Mouse (Mus musculus): Measurements from ENCODE around the gene Atf6.

Atf6 gene

GRCm38 (mm10) chr1:170764798-170765197 lies 102.8 kb downstream of the Atf6 start:
- no peak for DNase-seq

DNA sequence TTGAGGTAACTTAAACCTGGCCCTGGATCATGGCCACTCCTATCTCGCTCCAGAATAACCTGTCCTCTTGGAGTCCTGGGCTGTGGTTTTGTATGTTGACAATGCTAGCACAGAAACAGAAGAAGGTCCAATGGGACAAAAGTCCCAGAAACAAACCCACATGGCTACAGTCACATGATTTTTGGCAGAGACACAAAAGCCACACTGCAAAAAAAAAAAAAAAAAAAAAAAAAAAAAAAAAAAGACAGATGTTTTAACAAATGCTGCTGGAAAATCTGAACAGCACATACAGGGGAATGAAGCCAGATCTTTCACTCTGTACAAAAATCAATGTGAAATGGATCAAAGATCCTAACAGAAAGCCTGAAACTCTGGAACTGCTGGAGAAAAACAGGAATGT lies 105.9 kb downstream of the Atf6 start:
- DNase-seq, result no peak

DNA sequence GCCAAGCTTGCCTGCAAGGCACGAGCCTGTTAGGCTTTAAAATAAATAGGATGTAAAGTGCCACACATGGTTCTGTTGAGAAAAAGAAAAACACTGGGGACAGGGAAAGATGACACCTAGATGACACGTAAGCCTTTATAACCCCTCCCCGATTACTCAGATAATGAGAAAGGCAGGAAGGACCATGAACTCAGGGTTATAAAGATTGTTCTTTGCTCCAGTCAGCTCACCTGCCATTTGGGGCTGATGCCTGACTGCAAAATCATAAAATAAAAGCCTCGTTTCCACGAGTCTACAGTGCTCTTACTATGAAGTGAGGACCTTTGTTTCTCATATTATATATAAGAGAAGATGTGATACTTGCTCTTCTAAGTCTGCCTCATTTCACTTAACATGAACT lies 114.0 kb downstream of the Atf6 start:
- DNase-seq, result no peak

DNA sequence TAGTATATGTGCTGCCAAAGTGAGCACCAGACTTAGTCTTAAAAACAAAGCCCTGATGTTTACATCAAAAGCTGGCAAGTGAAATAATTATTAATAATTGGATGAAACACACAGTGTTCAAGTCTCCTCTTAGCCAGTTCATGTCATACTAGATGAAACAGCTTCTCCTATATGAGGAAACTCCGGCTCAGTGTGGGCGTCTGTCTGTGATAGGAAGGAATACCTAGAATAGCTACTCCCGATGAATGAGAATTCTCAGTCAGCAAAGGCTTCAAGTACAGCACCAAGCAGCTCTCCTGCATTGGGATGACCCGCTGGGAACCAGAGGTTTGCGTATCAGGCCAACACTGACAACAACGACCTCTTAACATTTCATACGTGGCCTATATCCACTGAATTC lies 115.8 kb downstream of the Atf6 start:
- DNase-seq, result no peak

DNA sequence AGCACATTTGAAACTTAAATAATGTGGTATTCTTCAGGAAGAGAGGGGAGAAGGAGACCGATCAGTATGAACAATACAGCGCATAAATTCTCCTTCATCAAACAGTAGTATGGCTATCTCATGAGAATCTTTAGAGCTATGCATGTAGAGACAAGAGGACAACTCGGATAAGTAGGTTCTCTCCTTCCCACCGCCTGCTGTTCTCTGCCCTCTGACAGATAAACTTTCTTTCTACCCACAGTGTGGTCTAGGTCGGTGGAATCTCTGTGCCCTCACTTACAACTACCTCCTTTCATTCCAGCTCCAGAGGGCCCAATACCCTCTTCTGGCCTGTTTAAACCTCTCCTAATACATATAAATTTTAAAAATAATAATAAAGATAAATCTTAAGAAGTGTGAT lies 121.0 kb downstream of the Atf6 start:
- no peak for DNase-seq

GRCm38 (mm10) chr1:170741497-170742246 lies 125.9 kb downstream of the Atf6 start:
- DNase-seq, result no peak

DNA sequence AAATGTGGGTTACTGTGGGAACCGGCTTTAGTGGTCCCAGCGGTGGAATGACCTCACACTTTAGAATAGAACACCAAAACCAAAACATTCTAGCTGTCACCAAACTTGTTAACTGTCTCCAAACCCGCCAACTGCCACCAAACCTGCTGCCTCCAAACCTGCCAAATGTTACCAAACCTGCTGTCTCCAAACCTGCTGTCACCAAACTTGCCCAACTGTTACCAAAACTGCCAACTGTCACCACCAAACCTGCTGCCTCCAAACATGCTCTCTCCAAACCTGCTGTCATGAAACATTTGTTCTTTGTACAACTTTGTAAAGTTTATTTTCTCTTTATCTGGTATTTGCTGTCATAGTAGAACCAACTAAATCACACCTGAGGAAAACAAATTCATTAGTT lies 132.7 kb downstream of the Atf6 start:
- peak; percentile 28 for DNase-seq

DNA sequence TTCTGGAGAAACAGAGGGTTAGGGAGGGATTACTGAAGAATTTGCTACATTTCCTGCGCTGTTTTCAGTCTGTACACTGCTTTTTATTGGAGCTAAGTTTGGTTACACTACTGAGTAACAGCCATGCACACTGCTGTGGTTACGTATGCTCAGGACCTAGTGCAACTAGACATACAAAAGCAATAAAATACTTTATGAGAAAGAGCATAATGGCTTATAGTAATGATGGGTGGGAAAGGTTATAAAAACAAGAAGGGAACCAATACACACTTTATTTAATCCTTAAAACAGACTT lies 135.0 kb downstream of the Atf6 start:
- no peak for DNase-seq

DNA sequence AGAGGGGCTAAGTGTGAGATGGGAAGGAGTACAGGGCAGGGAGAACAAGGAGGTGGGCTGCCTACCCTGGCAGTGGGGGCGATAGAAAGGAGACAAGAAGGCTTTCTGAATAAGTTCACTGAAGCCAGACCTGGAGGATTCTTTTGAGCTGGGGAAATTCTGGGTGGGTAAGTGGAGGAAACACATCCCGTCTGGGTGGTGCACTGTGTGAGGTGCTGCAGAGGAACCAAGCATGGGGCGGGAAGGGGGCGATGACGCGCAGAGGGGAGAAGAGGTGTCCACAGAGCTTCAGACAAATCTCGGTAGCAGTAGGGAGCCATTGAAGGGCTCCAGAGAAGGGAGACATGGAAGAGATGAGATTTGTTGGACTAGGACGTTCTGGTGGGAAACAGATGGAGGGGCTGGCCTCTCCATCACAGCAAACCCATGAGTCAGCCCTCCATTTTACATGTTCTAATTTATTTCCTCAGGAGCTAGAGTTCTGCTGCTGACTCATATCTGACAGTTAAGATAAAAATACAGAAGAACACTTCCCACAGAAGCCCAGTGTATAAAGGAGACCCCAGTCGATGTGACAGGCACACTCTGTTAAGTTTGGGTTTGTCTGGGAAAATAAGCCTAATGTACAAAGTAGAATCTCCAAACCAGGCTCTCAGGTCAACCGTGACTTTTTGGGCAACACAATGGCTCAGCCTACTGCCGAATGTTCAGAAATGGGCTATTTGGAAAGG lies 135.5 kb downstream of the Atf6 start:
- DNase-seq, result no peak

- DNase-seq, result no peak
Measured at GRCm38 (mm10) chr1:170729267-170729962, 138.2 kb downstream of the Atf6 start.

DNA sequence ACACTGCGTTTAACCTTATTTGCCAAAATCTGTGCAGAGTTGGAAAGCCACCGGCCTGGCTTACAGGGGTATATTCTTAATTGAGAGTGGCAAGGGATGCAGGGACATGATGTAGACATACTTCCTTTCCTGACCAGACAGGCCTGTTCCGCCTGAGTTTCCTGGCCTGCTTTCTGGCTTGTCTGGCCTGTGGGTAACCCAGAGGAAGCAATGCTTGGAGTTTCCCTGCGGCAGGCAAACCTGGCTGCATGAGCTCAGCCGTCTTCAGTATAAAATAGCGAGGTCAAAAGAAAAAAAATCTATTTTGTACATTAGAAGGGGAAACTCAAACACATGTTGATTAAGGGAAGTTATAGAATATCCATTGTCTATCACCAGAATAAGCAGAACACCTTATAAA lies 139.0 kb downstream of the Atf6 start:
- peak; percentile 15 for DNase-seq

DNA sequence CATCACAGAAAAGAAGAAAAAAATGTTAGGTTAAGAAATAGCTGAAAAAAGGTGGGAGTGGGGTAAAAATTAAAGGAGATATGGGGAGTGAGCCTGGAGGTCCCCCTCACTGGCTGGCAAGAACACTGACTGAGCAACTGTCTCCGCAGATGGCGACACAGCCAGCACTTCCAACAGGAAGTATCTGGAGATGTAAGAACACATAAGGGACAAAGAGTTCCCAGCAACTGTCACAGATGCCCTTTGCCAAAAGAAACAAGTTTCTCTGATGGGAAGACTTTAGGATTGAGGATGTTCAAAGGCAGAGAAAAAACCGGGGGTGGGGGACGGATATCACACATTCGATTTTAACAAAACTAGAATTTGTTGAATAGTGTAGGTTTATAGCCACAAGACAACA lies 146.0 kb downstream of the Atf6 start:
- DNase-seq, result no peak

DNA sequence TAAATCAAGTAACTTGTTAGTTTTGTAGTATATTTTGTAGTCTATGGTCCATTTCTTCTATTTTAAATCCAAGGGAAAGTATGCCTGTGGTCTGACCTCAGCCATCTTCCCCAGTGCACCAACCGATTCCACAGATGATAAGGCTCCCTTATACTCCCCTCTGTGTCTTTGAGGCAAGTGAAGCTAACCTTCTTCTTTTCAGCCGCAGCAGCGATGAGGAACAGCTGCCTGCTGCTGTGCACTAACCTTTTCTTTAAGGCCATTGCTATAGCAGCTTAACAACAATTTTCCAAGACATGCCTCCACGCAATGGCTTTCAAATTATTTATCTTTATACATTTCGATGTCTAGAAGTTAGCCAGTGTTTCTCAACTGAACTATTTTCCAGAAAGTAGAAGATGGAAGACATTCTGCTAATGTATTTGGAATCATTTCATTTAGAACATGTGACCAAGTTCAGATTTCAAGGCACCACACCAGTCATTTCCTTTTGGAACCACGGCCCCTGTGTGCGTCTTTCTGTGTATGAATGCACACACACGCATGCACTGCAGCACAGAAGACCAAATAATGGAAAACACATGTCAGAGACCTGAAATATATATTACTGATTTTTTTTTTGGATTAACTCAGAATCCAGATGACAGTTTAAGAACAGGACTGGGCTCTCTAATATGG lies 149.3 kb downstream of the Atf6 start:
- no peak for DNase-seq

GRCm38 (mm10) chr1:170717241-170717828 lies 150.2 kb downstream of the Atf6 start:
- no peak for DNase-seq

DNA sequence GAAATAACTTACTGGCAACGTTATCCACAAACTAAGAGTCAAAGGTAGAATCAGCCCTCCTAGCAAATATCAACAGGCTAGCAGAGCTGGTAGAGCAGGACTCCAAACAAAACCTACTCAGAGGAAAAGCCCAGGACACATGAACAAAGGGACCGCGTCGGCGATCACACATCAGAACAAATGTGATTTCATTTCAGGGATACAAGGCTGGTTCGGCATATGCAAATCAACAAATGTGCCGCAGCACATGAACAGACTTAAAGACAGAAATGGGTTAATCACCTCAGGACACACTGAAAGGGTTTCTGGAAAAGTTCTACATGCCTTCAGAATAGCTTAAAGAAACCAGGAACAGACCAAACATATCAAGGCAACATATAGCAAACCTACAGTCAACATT lies 155.8 kb downstream of the Atf6 start:
- DNase-seq, result no peak

- no peak for DNase-seq
Measured at GRCm38 (mm10) chr1:170709969-170710368, 157.6 kb downstream of the Atf6 start.

- DNase-seq, result no peak
Measured at GRCm38 (mm10) chr1:170709481-170709880, 158.1 kb downstream of the Atf6 start.

GRCm38 (mm10) chr1:170709034-170709433 lies 158.5 kb downstream of the Atf6 start:
- no peak for DNase-seq

- DNase-seq, result no peak
Measured at GRCm38 (mm10) chr1:170706046-170706445, 161.5 kb downstream of the Atf6 start.

DNA sequence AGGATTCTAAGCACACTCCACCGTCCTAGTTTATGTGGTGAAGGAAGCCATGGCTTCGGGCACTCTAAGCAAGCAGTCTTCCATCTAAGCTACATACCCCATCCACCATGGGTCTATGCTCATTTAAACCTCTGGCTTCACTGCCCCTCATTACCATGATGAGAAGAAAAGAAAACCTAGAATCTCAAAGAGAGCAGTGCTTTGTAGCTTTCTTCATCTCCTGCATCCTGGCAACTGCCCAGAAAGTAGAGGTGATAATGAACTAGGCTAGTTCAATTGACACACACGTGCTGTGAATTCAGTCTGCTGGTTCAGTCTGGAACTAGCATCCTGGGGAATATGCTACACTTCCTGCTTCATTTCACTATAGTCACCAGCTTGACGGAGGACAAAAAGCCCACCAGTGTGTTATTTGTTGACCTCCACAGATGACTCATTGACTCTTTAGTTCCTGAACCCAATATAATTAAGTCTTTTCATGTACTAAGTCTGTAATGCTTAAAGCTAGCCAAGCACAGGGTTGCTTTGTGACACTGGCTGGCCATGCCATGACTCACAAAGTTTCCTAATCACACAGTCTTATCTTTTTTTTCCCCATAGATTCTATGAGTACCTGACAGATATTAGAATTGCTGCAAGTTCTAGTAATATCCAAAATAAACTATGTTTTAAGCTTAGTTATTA lies 162.5 kb downstream of the Atf6 start:
- DNase-seq, result no peak

- DNase-seq, result no peak
Measured at GRCm38 (mm10) chr1:170704103-170704502, 163.5 kb downstream of the Atf6 start.

GRCm38 (mm10) chr1:170702958-170703357 lies 164.6 kb downstream of the Atf6 start:
- DNase-seq, result no peak

- DNase-seq, result no peak
Measured at GRCm38 (mm10) chr1:170702263-170702662, 165.3 kb downstream of the Atf6 start.
